Mouse (Mus musculus): ENCODE results near the gene Coasy. TPM values are rescaled to one million over a fixed set of nuclear protein-coding genes. Genes with fewer than 3 reads are reported as not detected.

The Coasy gene
- polyA plus RNA-seq, 1 experiment: not detected

GRCm38 (mm10) chr11:101130056-101130756 is 47.8 kb downstream of the Coasy start:
- Histone ChIP-seq H3K27ac (ENCODE audit: insufficient read depth, low read depth, low read length) (no peak overlapping the region), H3K4me1 (ENCODE audit: control insufficient read depth, insufficient read depth, low read length) (peaks cover 7% of the 10 kb centered on the region), H3K4me3 (ENCODE audit: insufficient read depth, low read depth, low read length) (no peak overlapping the region)
- 46% methylated on average over 18 of the region's 18 CpGs for WGBS
- no peak for TF ChIP-seq CTCF (IDR thresholded peaks at IDR 0.05; ENCODE audit: insufficient read depth, low read depth, low read length)
- no peak for TF ChIP-seq POLR2A (IDR thresholded peaks at IDR 0.05; ENCODE audit: insufficient read depth, low read depth, low read length)

- no peak for TF ChIP-seq POLR2A (IDR thresholded peaks at IDR 0.05; ENCODE audit: insufficient read depth, low read depth, low read length)
- TF ChIP-seq CTCF (IDR thresholded peaks at IDR 0.05; ENCODE audit: insufficient read depth, low read depth, low read length): no peak
- no peak overlapping the region for H3K27ac ChIP-seq (ENCODE audit: insufficient read depth, low read depth, low read length)
- WGBS: 85% methylated on average over 2 of the region's 2 CpGs
- no peak overlapping the region for H3K4me3 ChIP-seq (ENCODE audit: insufficient read depth, low read depth, low read length)
- H3K4me1 ChIP-seq (ENCODE audit: control insufficient read depth, insufficient read depth, low read length): peaks cover 7% of the 10 kb centered on the region
These were observed 48.8 kb downstream of the Coasy start for GRCm38 (mm10) chr11:101131187-101131586.

- no peak for TF ChIP-seq POLR2A (IDR thresholded peaks at IDR 0.05; ENCODE audit: insufficient read depth, low read depth, low read length)
- TF ChIP-seq CTCF (IDR thresholded peaks at IDR 0.05; ENCODE audit: insufficient read depth, low read depth, low read length): no peak
- Histone ChIP-seq H3K4me3 (ENCODE audit: insufficient read depth, low read depth, low read length) (no peak overlapping the region), H3K27ac (ENCODE audit: insufficient read depth, low read depth, low read length) (no peak overlapping the region), H3K4me1 (ENCODE audit: control insufficient read depth, insufficient read depth, low read length) (peaks cover 7% of the 10 kb centered on the region)
- 79% methylated on average over 6 of the region's 6 CpGs for whole genome bisulfite sequencing
These were observed 49.3 kb downstream of the Coasy start for GRCm38 (mm10) chr11:101131701-101132100.

- TF ChIP-seq CTCF (IDR thresholded peaks at IDR 0.05; ENCODE audit: insufficient read depth, low read depth, low read length) (no peak), POLR2A (IDR thresholded peaks at IDR 0.05; ENCODE audit: insufficient read depth, low read depth, low read length) (no peak)
- whole genome bisulfite sequencing: 85% methylated on average over 12 of the region's 12 CpGs
- no peak overlapping the region for H3K4me3 ChIP-seq (ENCODE audit: insufficient read depth, low read depth, low read length)
- H3K4me1 ChIP-seq (ENCODE audit: control insufficient read depth, insufficient read depth, low read length): peaks cover 7% of the 10 kb centered on the region
- H3K27ac ChIP-seq (ENCODE audit: insufficient read depth, low read depth, low read length): no peak overlapping the region
These were observed 50.7 kb downstream of the Coasy start for GRCm38 (mm10) chr11:101133037-101133436.

DNA sequence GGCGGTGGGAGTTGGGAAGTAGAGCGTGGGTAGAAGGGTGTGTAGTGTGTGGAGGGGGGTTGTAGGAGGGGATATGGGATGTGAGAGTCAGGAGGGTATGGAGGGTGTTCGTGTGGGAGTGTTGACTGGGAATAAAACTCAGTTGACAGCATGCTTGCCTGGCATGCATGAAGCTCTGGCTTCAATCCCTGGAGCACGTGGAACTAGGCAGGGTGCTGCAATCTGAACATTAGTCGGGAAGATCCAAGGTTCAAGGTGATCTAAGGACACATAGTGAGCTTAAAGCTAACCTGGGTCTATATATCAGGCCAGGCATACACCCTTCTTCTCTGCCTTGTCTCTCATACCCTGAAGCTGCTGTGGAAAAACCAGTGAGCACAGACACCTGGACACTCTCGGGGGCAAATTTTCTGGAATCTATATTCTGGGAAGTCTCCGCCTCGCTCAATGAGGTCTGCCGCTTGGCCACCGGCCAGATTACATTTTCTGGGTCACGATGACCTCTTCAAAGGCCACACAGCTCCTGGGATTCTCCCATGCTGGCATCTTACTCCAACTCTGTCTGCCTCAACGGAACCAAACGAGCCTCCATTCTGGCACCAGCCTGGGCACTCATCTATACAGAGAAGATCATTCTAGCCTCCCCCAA is 52.0 kb downstream of the Coasy start:
- WGBS: 75% methylated on average over 13 of the region's 13 CpGs
- Histone ChIP-seq H3K4me1 (ENCODE audit: control insufficient read depth, insufficient read depth, low read length) (peaks cover 14% of the 10 kb centered on the region), H3K27ac (ENCODE audit: insufficient read depth, low read depth, low read length) (no peak overlapping the region), H3K4me3 (ENCODE audit: insufficient read depth, low read depth, low read length) (no peak overlapping the region)
- TF ChIP-seq POLR2A (IDR thresholded peaks at IDR 0.05; ENCODE audit: insufficient read depth, low read depth, low read length) (no peak), CTCF (IDR thresholded peaks at IDR 0.05; ENCODE audit: insufficient read depth, low read depth, low read length) (no peak)

Other genes with a start within 250 kb of the Coasy start
- gene Stat5b, start 231.8 kb upstream of the Coasy start, polyA plus RNA-seq (2012; ENCODE audit: insufficient read depth, insufficient read length, low replicate concordance, missing spikeins): 121 TPM in 1 of 2 replicates, not detected in the other
- not detected in 2 replicates for gene Stat5a, start 223.2 kb upstream of the Coasy start, polyA plus RNA-seq (2012; ENCODE audit: insufficient read depth, insufficient read length, low replicate concordance, missing spikeins)
- gene Stat3, start 143.0 kb upstream of the Coasy start, polyA plus RNA-seq (2012; ENCODE audit: insufficient read depth, insufficient read length, low replicate concordance, missing spikeins): not detected in 2 replicates
- gene Cavin1, start 111.7 kb upstream of the Coasy start, polyA plus RNA-seq (2012; ENCODE audit: insufficient read depth, insufficient read length, low replicate concordance, missing spikeins): not detected in 2 replicates
- 524 TPM in 1 of 2 replicates, not detected in the other for gene Atp6v0a1, start 73.1 kb upstream of the Coasy start, polyA plus RNA-seq (2012; ENCODE audit: insufficient read depth, insufficient read length, low replicate concordance, missing spikeins)
- gene Naglu, start 12.6 kb upstream of the Coasy start, polyA plus RNA-seq (2012; ENCODE audit: insufficient read depth, insufficient read length, low replicate concordance, missing spikeins): not detected in 2 replicates
- not detected in 2 replicates for gene Hsd17b1, start 4.2 kb upstream of the Coasy start, polyA plus RNA-seq (2012; ENCODE audit: insufficient read depth, insufficient read length, low replicate concordance, missing spikeins)
- gene Mlx, start 4.7 kb downstream of the Coasy start, polyA plus RNA-seq (2012; ENCODE audit: insufficient read depth, insufficient read length, low replicate concordance, missing spikeins): not detected in 2 replicates
- gene Psmc3ip, start 12.9 kb downstream of the Coasy start, polyA plus RNA-seq (2012; ENCODE audit: insufficient read depth, insufficient read length, low replicate concordance, missing spikeins): not detected in 2 replicates
- gene Retreg3, start 37.3 kb downstream of the Coasy start, polyA plus RNA-seq (2012; ENCODE audit: insufficient read depth, insufficient read length, low replicate concordance, missing spikeins): not detected in 2 replicates
- not detected in 2 replicates for gene Tubg1, start 37.4 kb downstream of the Coasy start, polyA plus RNA-seq (2012; ENCODE audit: insufficient read depth, insufficient read length, low replicate concordance, missing spikeins)
- gene Tubg2, start 73.3 kb downstream of the Coasy start, polyA plus RNA-seq (2012; ENCODE audit: insufficient read depth, insufficient read length, low replicate concordance, missing spikeins): not detected in 2 replicates
- not detected in 2 replicates for gene Cntnap1, start 88.0 kb downstream of the Coasy start, polyA plus RNA-seq (2012; ENCODE audit: insufficient read depth, insufficient read length, low replicate concordance, missing spikeins)
- gene Plekhh3, start 88.8 kb downstream of the Coasy start, polyA plus RNA-seq (2012; ENCODE audit: insufficient read depth, insufficient read length, low replicate concordance, missing spikeins): not detected in 2 replicates
- not detected in 2 replicates for gene Ccr10, start 92.9 kb downstream of the Coasy start, polyA plus RNA-seq (2012; ENCODE audit: insufficient read depth, insufficient read length, low replicate concordance, missing spikeins)
- gene Ezh1, start 143.9 kb downstream of the Coasy start, polyA plus RNA-seq (2012; ENCODE audit: insufficient read depth, insufficient read length, low replicate concordance, missing spikeins): not detected in 2 replicates
- not detected in 2 replicates for gene Ramp2, start 163.5 kb downstream of the Coasy start, polyA plus RNA-seq (2012; ENCODE audit: insufficient read depth, insufficient read length, low replicate concordance, missing spikeins)
- gene Vps25, start 171.1 kb downstream of the Coasy start, polyA plus RNA-seq (2012; ENCODE audit: insufficient read depth, insufficient read length, low replicate concordance, missing spikeins): not detected in 2 replicates
- gene Wnk4, start 178.0 kb downstream of the Coasy start, polyA plus RNA-seq (2012; ENCODE audit: insufficient read depth, insufficient read length, low replicate concordance, missing spikeins): not detected in 2 replicates
- gene Cntd1, start 196.4 kb downstream of the Coasy start, polyA plus RNA-seq (2012; ENCODE audit: insufficient read depth, insufficient read length, low replicate concordance, missing spikeins): not detected in 2 replicates
- not detected in 2 replicates for gene Coa3, start 196.5 kb downstream of the Coasy start, polyA plus RNA-seq (2012; ENCODE audit: insufficient read depth, insufficient read length, low replicate concordance, missing spikeins)
- not detected in 2 replicates for gene Becn1, start 219.7 kb downstream of the Coasy start, polyA plus RNA-seq (2012; ENCODE audit: insufficient read depth, insufficient read length, low replicate concordance, missing spikeins)
- gene Psme3, start 233.6 kb downstream of the Coasy start, polyA plus RNA-seq (2012; ENCODE audit: insufficient read depth, insufficient read length, low replicate concordance, missing spikeins): 706 TPM in 1 of 2 replicates, not detected in the other
- gene Aoc2, start 242.5 kb downstream of the Coasy start, polyA plus RNA-seq (2012; ENCODE audit: insufficient read depth, insufficient read length, low replicate concordance, missing spikeins): not detected in 2 replicates
- gene Aoc3, start 248.0 kb downstream of the Coasy start, polyA plus RNA-seq (2012; ENCODE audit: insufficient read depth, insufficient read length, low replicate concordance, missing spikeins): not detected in 2 replicates